Mouse (Mus musculus) kidney, adult 18-20 months (tissue): ENCODE results near the gene Parvg.
"Not testable (repeated sequence)": the region's sequence is repeated elsewhere in the genome, so short reads cannot be mapped to it uniquely, and the experiment has no call there.

Experiments
- DNase-seq: peaks from one replicate; pipeline ENCODE4 v3.0.0; 2021

The Parvg gene

GRCm38 (mm10) chr15:84323966-84324869 lies at the start of gene Parvg:
TSS of gene Parvg (plus strand) at chr15:84324026.
- no peak for DNase-seq

- DNase-seq, result no peak
These were observed 47.8 kb upstream of the Parvg start for GRCm38 (mm10) chr15:84276066-84276465.

GRCm38 (mm10) chr15:84278091-84278490 lies 45.7 kb upstream of the Parvg start:
- peak; percentile 54 for DNase-seq

GRCm38 (mm10) chr15:84278656-84279055 lies 45.2 kb upstream of the Parvg start:
- DNase-seq, result no peak

GRCm38 (mm10) chr15:84280309-84280708 lies 43.5 kb upstream of the Parvg start:
- no peak for DNase-seq

GRCm38 (mm10) chr15:84280712-84281347 lies 43.0 kb upstream of the Parvg start:
- DNase-seq, result peak; percentile 27

- DNase-seq, result no peak
These were observed 41.4 kb upstream of the Parvg start for GRCm38 (mm10) chr15:84282206-84283085.

- DNase-seq, result peak; percentile 68
These were observed 39.8 kb upstream of the Parvg start for GRCm38 (mm10) chr15:84284059-84284458.

- DNase-seq, result no peak
These were observed 38.4 kb upstream of the Parvg start for GRCm38 (mm10) chr15:84285453-84285852.

GRCm38 (mm10) chr15:84288953-84289352 lies 34.9 kb upstream of the Parvg start:
- not testable (repeated sequence) for DNase-seq

- no peak for DNase-seq
These were observed 32.7 kb upstream of the Parvg start for GRCm38 (mm10) chr15:84291097-84291496.

GRCm38 (mm10) chr15:84293590-84293989 lies 30.2 kb upstream of the Parvg start:
- no peak for DNase-seq

- DNase-seq, result no peak
These were observed 29.4 kb upstream of the Parvg start for GRCm38 (mm10) chr15:84294391-84294790.

GRCm38 (mm10) chr15:84295225-84295624 lies 28.6 kb upstream of the Parvg start:
- DNase-seq, result no peak

GRCm38 (mm10) chr15:84297454-84297853 lies 26.4 kb upstream of the Parvg start:
- DNase-seq, result no peak

GRCm38 (mm10) chr15:84298804-84299370 lies 24.9 kb upstream of the Parvg start:
- no peak for DNase-seq

- DNase-seq, result no peak
These were observed 24.0 kb upstream of the Parvg start for GRCm38 (mm10) chr15:84299662-84300333.

- DNase-seq, result no peak
These were observed 23.2 kb upstream of the Parvg start for GRCm38 (mm10) chr15:84300591-84300990.

GRCm38 (mm10) chr15:84301026-84301425 lies 22.8 kb upstream of the Parvg start:
- DNase-seq, result no peak

GRCm38 (mm10) chr15:84301641-84302420 lies 22.0 kb upstream of the Parvg start:
- DNase-seq, result no peak

- DNase-seq, result no peak
These were observed 20.6 kb upstream of the Parvg start for GRCm38 (mm10) chr15:84303264-84303663.
